Mouse (Mus musculus) neutrophil, adult 5-6 weeks (primary cell): Measurements from ENCODE around the gene Zkscan1. TPM values are rescaled to one million over a fixed set of nuclear protein-coding genes. Genes with fewer than 3 reads are reported as not detected.
"Not testable (repeated sequence)": the region's sequence is repeated elsewhere in the genome, so short reads cannot be mapped to it uniquely, and the experiment has no call there.

Source experiments
- ATAC-seq: fragments of 151-379, 151-347 bp; 2 replicates; pipeline ENCODE4 v1.8.0; 2017; ENCODE audit warnings: mild to moderate bottlenecking, moderate TSS enrichment; ENCODE audit not compliant: insufficient number of reproducible peaks, poor library complexity, low FRiP score, severe bottlenecking; ENCODE audit errors: extremely low read depth
- total RNA-seq: library from RNA; stranded (forward); fragments of 200-1000 nt; gene quantifications from 2 replicates; pipeline ENCODE4 v1.2.3, GENCODE M21; 2017

The Zkscan1 gene
- total RNA-seq = 15.2 and 18.7 TPM in 2 replicates

GRCm38 (mm10) chr5:138084996-138085395 is at the start of gene Zkscan1:
TSS of gene Zkscan1 (plus strand) at chr5:138085084.
- peak; percentile 98 for ATAC-seq

GRCm38 (mm10) chr5:138052894-138053293 is 32.0 kb upstream of the Zkscan1 start, which contains the start of gene Smok3c:
TSS of gene Smok3c (plus strand) at chr5:138053194.
- ATAC-seq = not testable (repeated sequence)

GRCm38 (mm10) chr5:138073803-138074202 is 11.1 kb upstream of the Zkscan1 start:
- no peak for ATAC-seq

GRCm38 (mm10) chr5:138075684-138076083 is 9.2 kb upstream of the Zkscan1 start:
- ATAC-seq = no peak

- no peak for ATAC-seq
These were observed 8.7 kb upstream of the Zkscan1 start for GRCm38 (mm10) chr5:138076148-138076547.

GRCm38 (mm10) chr5:138080456-138080855 is 4.4 kb upstream of the Zkscan1 start:
- no peak for ATAC-seq

- no peak for ATAC-seq
These were observed 3.4 kb upstream of the Zkscan1 start for GRCm38 (mm10) chr5:138081446-138081845.

GRCm38 (mm10) chr5:138083318-138083900 is 1.5 kb upstream of the Zkscan1 start:
- ATAC-seq = no peak

GRCm38 (mm10) chr5:138083936-138084335 is 948 bp upstream of the Zkscan1 start:
- ATAC-seq = no peak

GRCm38 (mm10) chr5:138084507-138084906 is 377 bp upstream of the Zkscan1 start:
- ATAC-seq = no peak

- no peak for ATAC-seq
These were observed 582 bp downstream of the Zkscan1 start for GRCm38 (mm10) chr5:138085421-138085911.

- ATAC-seq = no peak
These were observed 2.0 kb downstream of the Zkscan1 start for GRCm38 (mm10) chr5:138086842-138087241.

GRCm38 (mm10) chr5:138088366-138088765 is 3.5 kb downstream of the Zkscan1 start:
- no peak for ATAC-seq

- no peak for ATAC-seq
These were observed 4.2 kb downstream of the Zkscan1 start for GRCm38 (mm10) chr5:138089108-138089551.

- ATAC-seq = no peak
These were observed 5.4 kb downstream of the Zkscan1 start for GRCm38 (mm10) chr5:138090271-138090670.

GRCm38 (mm10) chr5:138090737-138091136 is 5.9 kb downstream of the Zkscan1 start:
- no peak for ATAC-seq

GRCm38 (mm10) chr5:138092771-138093170 is 7.9 kb downstream of the Zkscan1 start:
- no peak for ATAC-seq

GRCm38 (mm10) chr5:138094474-138094873 is 9.6 kb downstream of the Zkscan1 start:
- no peak for ATAC-seq

GRCm38 (mm10) chr5:138104976-138105375 is 20.1 kb downstream of the Zkscan1 start:
- no peak for ATAC-seq

GRCm38 (mm10) chr5:138107130-138107529 is 22.2 kb downstream of the Zkscan1 start:
- ATAC-seq = no peak
